Mouse (Mus musculus) forebrain, embryonic 10.5 days (tissue): ENCODE data around the gene Adra2c. TPM values are rescaled to one million over a fixed set of nuclear protein-coding genes. Genes with fewer than 3 reads are reported as not detected.
A peak's percentile ranks its signal among the peaks of the same experiment; 100 is the strongest.

ENCODE experiments used
- DNase-seq: peaks from one replicate; pipeline ENCODE4 v3.0.0-alpha.2; 2017; ENCODE audit warnings: low spot score; ENCODE audit errors: extremely low spot score
- H3K27ac ChIP-seq: fragments of 300-500 bp; sonication (generic); 2 replicates; pipeline ENCODE4 v1.5.1; 2016; ENCODE audit warnings: mild to moderate bottlenecking
- H3K27me3 ChIP-seq: fragments of 300-500 bp; sonication (generic); 2 replicates; pipeline ENCODE4 v1.6.1; 2016; ENCODE audit warnings: mild to moderate bottlenecking; ENCODE audit not compliant: poor library complexity, severe bottlenecking
- H3K36me3 ChIP-seq: fragments of 300-500 bp; sonication (generic); replicated peaks from 2 replicates; pipeline ENCODE4 v1.6.1; 2016; ENCODE audit warnings: mild to moderate bottlenecking, moderate library complexity
- H3K4me1 ChIP-seq: fragments of 300-500 bp; sonication (generic); 2 replicates; pipeline ENCODE4 v1.6.1; 2016
- H3K4me3 ChIP-seq: fragments of 300-500 bp; sonication (generic); 2 replicates; pipeline ENCODE4 v1.5.1; 2016; ENCODE audit warnings: mild to moderate bottlenecking, moderate library complexity
- H3K9me3 ChIP-seq: fragments of 300-500 bp; sonication (generic); 2 replicates; pipeline ENCODE4 v1.6.1; 2016; ENCODE audit warnings: mild to moderate bottlenecking, moderate library complexity
- WGBS: fragments of 180-500 bp; shearing (Covaris S2); methylation state at CpG from one replicate; pipeline ENCODE4 v1.1.7; 2016; 5-methylcytosine and 5-hydroxymethylcytosine counted together
- polyA plus RNA-seq: library from polyadenylated mRNA; unstranded; fragments of >200 nt; fragmentation: Nextera tagmentation; extraction: Ambion mirVana; gene quantifications from 2 replicates; pipeline ENCODE4 v1.2.1, GENCODE M21; 2016

The Adra2c gene
- polyA plus RNA-seq, 1 experiment from 2014 or later, result not detected

DNA sequence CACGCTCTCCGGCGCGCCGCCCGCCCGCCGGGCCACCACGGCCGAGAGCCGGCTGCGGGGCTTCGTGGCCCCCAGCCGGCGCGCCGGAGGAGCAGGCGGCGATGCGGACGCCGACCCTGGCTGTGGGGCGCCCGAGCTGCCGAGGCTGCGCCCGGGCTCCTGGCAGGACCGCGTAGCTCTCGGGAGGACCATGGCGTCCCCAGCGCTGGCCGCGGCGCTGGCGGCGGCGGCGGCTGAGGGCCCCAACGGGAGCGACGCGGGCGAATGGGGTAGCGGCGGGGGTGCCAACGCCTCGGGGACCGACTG, 1.5 kb downstream of the Adra2c start:
- Histone ChIP-seq H3K9me3 (no peaks in the 10 kb centered on the region), H3K27me3 (peaks cover 100% of the 10 kb centered on the region), H3K27ac (no peak overlapping the region), H3K36me3 (no peaks in the 10 kb centered on the region), H3K4me3 (peak overlapping the region; percentile 61), H3K4me1 (peaks cover 36% of the 10 kb centered on the region)
- under 1% methylated on average over 49 of the region's 49 CpGs for WGBS
- no peak for DNase-seq

DNA sequence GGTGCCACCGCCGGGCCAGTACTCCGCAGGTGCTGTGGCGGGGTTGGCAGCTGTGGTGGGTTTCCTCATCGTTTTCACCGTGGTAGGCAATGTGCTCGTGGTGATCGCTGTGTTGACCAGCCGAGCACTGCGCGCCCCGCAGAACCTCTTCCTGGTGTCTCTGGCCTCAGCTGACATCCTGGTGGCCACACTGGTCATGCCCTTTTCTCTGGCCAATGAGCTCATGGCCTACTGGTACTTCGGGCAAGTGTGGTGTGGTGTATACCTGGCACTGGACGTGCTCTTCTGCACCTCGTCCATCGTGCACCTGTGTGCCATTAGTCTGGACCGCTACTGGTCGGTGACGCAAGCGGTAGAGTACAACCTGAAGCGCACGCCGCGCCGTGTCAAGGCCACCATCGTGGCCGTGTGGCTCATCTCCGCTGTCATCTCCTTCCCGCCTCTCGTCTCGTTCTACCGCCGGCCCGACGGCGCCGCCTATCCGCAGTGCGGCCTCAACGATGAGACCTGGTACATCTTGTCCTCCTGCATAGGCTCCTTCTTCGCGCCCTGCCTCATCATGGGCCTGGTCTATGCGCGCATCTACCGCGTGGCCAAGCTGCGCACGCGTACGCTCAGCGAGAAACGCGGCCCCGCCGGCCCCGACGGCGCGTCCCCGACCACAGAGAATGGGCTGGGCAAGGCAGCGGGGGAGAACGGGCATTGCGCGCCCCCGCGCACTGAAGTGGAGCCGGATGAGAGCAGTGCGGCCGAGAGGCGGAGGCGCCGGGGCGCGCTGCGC, 2.1 kb downstream of the Adra2c start:
- Histone ChIP-seq H3K4me1 (peaks cover 40% of the 10 kb centered on the region), H3K27ac (no peak overlapping the region), H3K36me3 (no peaks in the 10 kb centered on the region), H3K4me3 (peak overlapping the region; percentile 61), H3K9me3 (no peaks in the 10 kb centered on the region), H3K27me3 (peaks cover 96% of the 10 kb centered on the region)
- DNase-seq, result peak; percentile 32
- WGBS, result 5% methylated on average over 75 of the region's 75 CpGs

DNA sequence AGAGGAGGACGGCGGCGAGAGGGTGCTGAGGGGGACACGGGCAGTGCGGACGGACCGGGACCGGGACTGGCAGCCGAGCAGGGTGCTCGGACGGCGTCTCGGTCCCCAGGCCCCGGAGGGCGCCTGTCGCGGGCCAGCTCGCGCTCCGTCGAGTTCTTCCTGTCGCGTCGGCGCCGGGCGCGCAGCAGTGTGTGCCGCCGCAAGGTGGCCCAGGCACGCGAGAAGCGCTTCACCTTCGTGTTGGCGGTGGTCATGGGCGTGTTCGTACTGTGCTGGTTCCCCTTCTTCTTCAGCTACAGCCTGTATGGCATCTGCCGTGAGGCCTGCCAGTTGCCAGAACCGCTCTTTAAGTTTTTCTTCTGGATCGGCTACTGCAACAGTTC, 2.7 kb downstream of the Adra2c start:
- H3K4me1 ChIP-seq, result peaks cover 46% of the 10 kb centered on the region
- H3K36me3 ChIP-seq, result no peaks in the 10 kb centered on the region
- 5% methylated on average over 40 of the region's 40 CpGs for WGBS
- no peak for DNase-seq
- peaks cover 90% of the 10 kb centered on the region for H3K27me3 ChIP-seq
- no peak overlapping the region for H3K27ac ChIP-seq
- no peaks in the 10 kb centered on the region for H3K9me3 ChIP-seq
- peak overlapping the region; percentile 61 for H3K4me3 ChIP-seq

DNA sequence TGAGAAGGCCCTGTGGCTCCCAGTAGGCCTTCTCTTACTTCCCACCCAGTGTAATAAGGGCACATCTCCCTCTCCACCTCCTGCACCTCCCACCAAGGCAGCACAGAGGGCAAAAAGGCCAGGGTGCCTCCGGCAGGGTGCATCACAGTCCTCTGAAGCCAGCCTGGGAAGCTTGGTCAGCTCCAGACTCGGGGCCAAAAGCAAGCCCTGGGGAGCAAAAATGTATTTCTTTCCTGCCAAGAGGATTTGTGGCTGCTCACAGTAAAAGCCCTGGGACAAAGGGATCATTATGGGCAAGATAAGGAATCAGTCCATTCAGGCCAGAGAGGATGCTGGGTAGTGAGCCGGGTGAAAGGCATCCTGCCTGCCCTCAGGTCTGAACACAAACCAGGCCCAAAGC, 7.2 kb downstream of the Adra2c start:
- no peak overlapping the region for H3K27ac ChIP-seq
- no peaks in the 10 kb centered on the region for H3K9me3 ChIP-seq
- DNase-seq, result no peak
- no peak overlapping the region for H3K4me3 ChIP-seq
- H3K27me3 ChIP-seq, result peaks cover 45% of the 10 kb centered on the region
- H3K36me3 ChIP-seq, result no peaks in the 10 kb centered on the region
- 43% methylated on average over 3 of the region's 3 CpGs for WGBS
- H3K4me1 ChIP-seq, result peaks cover 24% of the 10 kb centered on the region

DNA sequence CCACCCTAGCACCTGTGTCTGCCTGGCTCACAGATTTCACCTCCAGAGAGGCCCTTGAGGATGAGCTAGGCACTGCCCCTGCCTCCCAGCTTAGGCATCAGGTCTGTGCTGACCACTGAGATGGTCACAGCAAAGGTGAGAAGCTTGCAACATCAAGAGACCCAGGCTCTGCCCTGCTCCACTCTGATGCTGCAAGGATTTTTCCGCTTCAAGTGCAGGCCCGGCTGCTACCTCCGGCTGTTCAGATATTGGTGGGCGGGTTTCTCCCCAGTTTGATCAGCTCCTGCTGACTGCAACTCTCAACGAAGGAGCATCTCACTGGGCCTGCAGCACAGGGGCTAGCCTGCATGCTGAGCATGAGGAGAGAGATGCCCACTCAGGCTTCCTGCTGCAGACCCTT, 8.1 kb downstream of the Adra2c start:
- no peaks in the 10 kb centered on the region for H3K9me3 ChIP-seq
- H3K27ac ChIP-seq, result no peak overlapping the region
- WGBS, result 67% methylated on average over 5 of the region's 5 CpGs
- DNase-seq, result no peak
- H3K4me1 ChIP-seq, result peaks cover 15% of the 10 kb centered on the region
- H3K4me3 ChIP-seq, result no peak overlapping the region
- no peaks in the 10 kb centered on the region for H3K36me3 ChIP-seq
- peaks cover 36% of the 10 kb centered on the region for H3K27me3 ChIP-seq

DNA sequence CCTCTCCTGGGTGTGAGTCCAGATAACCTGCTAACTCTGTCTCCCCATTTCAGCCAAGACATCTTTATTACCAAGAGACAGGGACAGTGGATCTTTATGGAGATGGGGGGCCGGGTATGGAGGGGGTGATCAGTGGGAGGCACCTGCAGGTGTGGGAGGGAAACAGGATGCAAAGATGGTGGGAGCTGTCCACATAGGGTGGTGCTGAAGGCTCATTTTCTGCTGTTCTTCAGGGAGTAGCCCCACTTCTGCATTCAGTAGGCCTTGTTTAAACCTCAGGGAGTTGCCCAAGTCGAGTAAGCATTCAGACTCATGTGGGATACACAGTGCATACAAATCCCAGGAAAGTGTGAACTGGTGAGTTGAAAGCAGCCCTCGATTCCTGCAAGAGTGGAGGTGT, 21.5 kb downstream of the Adra2c start:
- H3K9me3 ChIP-seq, result no peaks in the 10 kb centered on the region
- no peak overlapping the region for H3K27ac ChIP-seq

DNA sequence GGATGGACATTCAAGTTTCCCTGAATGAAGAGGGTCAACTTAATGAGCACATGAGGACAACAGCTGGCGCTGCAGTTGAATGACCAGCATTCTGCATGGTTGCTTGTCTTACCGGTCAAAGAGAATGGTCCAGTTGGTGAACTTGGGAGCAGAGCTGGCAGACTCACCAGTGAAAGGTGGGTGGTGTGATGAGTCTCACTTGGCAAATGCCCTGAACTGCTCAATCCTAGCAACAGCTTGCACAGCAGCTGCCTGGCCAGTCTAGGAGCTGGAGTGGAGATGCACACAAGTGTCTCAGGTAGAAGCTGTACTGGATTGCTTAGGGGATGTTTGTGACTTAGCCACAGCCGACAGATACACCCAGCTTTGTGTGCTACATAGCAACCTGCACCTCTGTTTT, 26.1 kb downstream of the Adra2c start:
- no peaks in the 10 kb centered on the region for H3K36me3 ChIP-seq
- H3K27ac ChIP-seq, result no peak overlapping the region
- no peaks in the 10 kb centered on the region for H3K27me3 ChIP-seq
- H3K4me3 ChIP-seq, result no peak overlapping the region
- no peaks in the 10 kb centered on the region for H3K4me1 ChIP-seq
- 79% methylated on average over 3 of the region's 3 CpGs for WGBS
- H3K9me3 ChIP-seq, result no peaks in the 10 kb centered on the region
- DNase-seq, result no peak

More for the DNA sequence above, 21.5 kb downstream of the Adra2c start:
- Histone ChIP-seq H3K27me3 (no peaks in the 10 kb centered on the region), H3K4me1 (no peaks in the 10 kb centered on the region), H3K36me3 (no peaks in the 10 kb centered on the region), H3K4me3 (no peak overlapping the region)
- DNase-seq, result peak; percentile 40
- WGBS, result 31% methylated on average over 3 of the region's 3 CpGs

DNA sequence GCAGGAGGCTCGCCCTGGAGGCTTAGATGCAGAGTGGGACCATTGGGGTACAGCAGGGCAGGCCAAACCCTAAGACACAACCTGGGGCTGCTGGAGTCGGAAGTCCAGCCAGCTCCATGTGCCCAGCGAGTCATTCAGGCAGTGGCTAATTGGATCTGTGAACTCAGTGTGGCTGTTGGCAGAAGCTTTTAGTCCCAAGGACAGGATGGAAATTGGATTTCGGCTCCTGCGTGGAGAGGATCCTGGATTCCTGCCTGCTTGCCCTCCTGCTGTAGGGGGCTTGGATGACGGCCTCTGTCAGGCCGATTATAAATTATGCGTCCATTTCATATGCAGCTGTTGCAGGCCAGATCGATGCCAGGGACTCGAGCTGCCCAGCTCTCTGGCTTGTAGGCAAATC, 27.2 kb downstream of the Adra2c start:
- Histone ChIP-seq H3K36me3 (no peaks in the 10 kb centered on the region), H3K4me3 (no peak overlapping the region), H3K27me3 (no peaks in the 10 kb centered on the region), H3K27ac (no peak overlapping the region), H3K4me1 (peaks cover 8% of the 10 kb centered on the region; the same call in 1 of the 2 replicates), H3K9me3 (no peaks in the 10 kb centered on the region)
- DNase-seq, result no peak
- 74% methylated on average over 10 of the region's 10 CpGs for WGBS

DNA sequence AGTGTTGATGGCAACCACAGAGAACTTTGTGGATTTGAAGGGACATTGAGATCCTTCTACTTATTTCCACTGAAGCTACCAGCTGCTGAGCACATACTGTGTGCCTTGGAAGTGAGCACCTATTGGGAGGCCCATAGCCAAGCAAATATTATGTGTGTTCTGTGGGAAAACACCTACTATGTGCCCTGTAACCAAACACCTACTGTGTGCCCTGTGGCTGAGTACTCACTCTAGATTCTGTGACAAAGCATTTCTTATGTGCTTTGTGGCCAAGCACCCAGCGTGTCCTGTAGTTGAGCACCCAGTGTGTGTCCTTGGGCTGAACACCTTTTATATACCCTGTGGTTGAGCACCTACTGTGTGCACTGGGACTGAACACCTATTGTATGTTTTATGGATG, 28.6 kb downstream of the Adra2c start:
- WGBS, result 91% methylated on average over 1 of the region's 1 CpGs
- H3K9me3 ChIP-seq, result no peaks in the 10 kb centered on the region
- peaks cover 10% of the 10 kb centered on the region; the same call in 1 of the 2 replicates for H3K4me1 ChIP-seq
- H3K4me3 ChIP-seq, result no peak overlapping the region
- peaks cover 8% of the 10 kb centered on the region for H3K27me3 ChIP-seq
- H3K27ac ChIP-seq, result no peak overlapping the region
- no peak for DNase-seq
- H3K36me3 ChIP-seq, result no peaks in the 10 kb centered on the region

DNA sequence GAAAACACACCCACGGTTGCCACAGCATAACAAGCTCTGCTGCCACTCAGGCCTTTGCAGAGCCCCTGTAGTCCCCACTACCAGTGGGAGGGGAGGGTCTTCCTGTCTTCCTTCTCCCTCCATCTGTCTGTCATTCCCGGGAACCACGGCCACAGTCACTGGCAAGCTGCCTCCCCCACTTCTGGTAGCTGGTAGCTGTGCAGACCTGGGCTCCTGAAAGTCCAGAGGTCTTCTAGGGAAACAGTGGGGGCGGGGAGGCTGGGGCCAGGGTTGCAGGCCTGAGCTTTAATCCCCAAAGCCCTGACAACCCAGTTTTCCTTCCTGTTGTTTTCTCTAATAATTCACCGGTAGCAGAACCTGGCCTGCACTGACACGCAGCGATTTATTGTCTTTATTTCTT, 31.7 kb downstream of the Adra2c start:
- H3K9me3 ChIP-seq, result no peaks in the 10 kb centered on the region
- no peak overlapping the region for H3K27ac ChIP-seq
- H3K4me1 ChIP-seq, result peaks cover 33% of the 10 kb centered on the region
- no peak for DNase-seq
- H3K4me3 ChIP-seq, result no peak overlapping the region
- H3K36me3 ChIP-seq, result no peaks in the 10 kb centered on the region
- peaks cover 40% of the 10 kb centered on the region for H3K27me3 ChIP-seq
- WGBS, result 48% methylated on average over 7 of the region's 7 CpGs

DNA sequence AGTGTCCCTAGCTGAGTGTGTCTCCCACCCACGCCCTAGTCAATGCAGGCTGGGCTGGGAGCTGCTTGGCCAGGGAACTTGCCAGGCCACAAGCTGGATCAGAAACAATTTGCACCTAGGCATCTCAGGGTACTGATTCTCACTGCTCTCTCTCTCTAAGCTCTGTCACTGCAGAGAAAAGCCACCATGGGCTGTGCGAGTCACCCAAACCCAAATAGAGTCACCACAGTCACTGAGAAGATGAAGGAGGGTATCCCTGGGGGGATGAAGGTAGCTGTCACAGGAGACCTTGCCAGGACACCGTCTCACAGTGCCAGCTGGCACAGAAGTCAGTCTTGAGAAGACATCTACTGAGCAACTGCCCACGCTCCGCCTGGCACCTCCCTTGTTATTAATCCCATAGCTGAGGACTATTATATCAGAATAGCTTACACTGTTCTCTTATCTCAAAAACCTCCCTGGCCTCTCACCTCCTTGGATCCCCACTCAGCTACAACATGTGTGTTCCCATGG, 33.7 kb downstream of the Adra2c start:
- Histone ChIP-seq H3K27ac (no peak overlapping the region), H3K9me3 (no peaks in the 10 kb centered on the region), H3K36me3 (no peaks in the 10 kb centered on the region), H3K27me3 (peaks cover 59% of the 10 kb centered on the region), H3K4me1 (peaks cover 33% of the 10 kb centered on the region), H3K4me3 (no peak overlapping the region)
- no peak for DNase-seq
- WGBS, result 90% methylated on average over 5 of the region's 5 CpGs

DNA sequence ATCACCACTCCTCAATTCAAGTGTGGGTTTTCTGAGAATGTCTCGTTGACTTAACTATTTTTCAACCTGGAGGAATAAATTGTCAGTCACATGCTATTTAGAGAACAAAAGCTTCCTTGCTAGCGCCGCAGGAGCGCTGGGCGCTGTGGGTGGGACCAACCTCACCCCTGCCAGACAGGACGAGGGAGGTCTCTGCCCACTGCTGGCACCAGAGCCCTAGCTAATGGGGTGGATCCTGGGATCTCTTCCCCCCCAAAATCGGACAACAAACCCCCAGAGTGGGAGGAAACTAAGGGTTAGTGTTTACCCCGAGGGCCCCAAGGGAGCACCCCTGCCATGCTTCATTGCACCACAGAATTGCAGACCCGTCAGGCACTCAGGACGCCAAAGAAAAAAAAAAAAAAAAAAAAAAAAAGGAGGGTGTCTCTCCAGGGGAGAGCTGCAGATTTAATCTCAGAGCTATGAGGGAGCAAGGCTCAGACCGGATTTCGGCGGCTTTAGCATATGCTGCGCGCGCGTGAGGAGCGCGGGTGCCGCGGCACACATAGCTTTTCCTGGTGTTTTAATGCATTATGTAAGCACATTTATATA, 35.2 kb downstream of the Adra2c start:
- DNase-seq, result no peak
- WGBS, result under 1% methylated on average over 21 of the region's 21 CpGs
- H3K9me3 ChIP-seq, result no peaks in the 10 kb centered on the region
- H3K27me3 ChIP-seq, result peaks cover 60% of the 10 kb centered on the region
- peaks cover 33% of the 10 kb centered on the region for H3K4me1 ChIP-seq
- no peak overlapping the region for H3K27ac ChIP-seq
- H3K36me3 ChIP-seq, result no peaks in the 10 kb centered on the region
- peak overlapping the region; percentile 38 for H3K4me3 ChIP-seq

DNA sequence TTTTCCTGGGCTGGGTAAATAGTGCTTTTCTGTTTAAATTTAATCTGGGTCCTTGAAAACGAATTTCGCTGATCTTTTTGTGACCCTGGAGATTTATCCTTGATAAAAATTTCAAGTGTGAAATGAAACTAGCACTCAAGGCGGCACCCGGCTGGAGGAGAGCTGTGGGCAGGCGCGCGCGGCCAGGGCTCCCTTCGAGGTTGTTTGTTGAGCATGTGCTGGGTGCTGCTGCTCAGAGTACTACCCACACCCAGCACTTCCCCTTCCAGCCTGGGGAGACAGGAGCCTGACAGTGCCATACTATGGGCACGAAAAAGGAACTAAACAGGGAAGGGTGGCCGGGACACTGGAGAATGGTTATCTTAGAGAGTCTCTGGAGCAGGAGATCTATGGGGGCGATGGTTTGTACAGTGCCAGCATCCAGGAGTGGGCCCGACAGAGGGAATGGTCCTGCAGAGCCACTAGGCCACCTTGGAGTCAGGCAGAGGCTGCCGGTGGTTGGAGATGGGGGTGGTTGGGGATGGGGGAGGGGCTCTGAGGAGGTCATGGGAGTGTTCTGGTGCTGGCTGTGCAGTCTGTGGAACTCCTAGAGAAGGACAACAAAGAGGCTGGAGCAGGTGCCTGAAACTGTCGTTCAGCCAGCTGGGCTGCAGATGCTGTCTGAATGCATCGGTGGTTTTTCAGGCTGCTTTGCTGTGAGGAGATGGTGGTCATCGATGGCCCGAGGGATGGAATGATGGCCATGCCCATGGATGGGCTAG, 35.9 kb downstream of the Adra2c start:
- peak overlapping the region; percentile 38 for H3K4me3 ChIP-seq
- no peaks in the 10 kb centered on the region for H3K9me3 ChIP-seq
- H3K27me3 ChIP-seq, result peaks cover 60% of the 10 kb centered on the region
- 21% methylated on average over 18 of the region's 18 CpGs for WGBS
- peak; percentile 19 for DNase-seq
- H3K4me1 ChIP-seq, result peaks cover 33% of the 10 kb centered on the region
- H3K27ac ChIP-seq, result no peak overlapping the region
- no peaks in the 10 kb centered on the region for H3K36me3 ChIP-seq
